Mouse (Mus musculus) hindbrain, embryonic 12.5 days (tissue): ENCODE data around the gene Gm11492. TPM values are rescaled to one million over a fixed set of nuclear protein-coding genes. Genes with fewer than 3 reads are reported as not detected.

Experiments used
- ATAC-seq: fragments of 200-750 bp; cut with Nextera tagmentation; 2 replicates; pipeline ENCODE4 v1.8.0; 2017; ENCODE audit warnings: moderate TSS enrichment; ENCODE audit not compliant: low FRiP score
- H3K27ac ChIP-seq: fragments of 300-500 bp; sonication (generic); 2 replicates; pipeline ENCODE4 v1.5.1; 2016; ENCODE audit warnings: mild to moderate bottlenecking
- H3K27me3 ChIP-seq: fragments of 300-500 bp; sonication (generic); 2 replicates; pipeline ENCODE4 v1.6.1; 2016; ENCODE audit warnings: mild to moderate bottlenecking
- H3K36me3 ChIP-seq: fragments of 300-500 bp; sonication (generic); 2 replicates; pipeline ENCODE4 v1.6.1; 2016; ENCODE audit warnings: mild to moderate bottlenecking
- H3K4me1 ChIP-seq: fragments of 300-500 bp; sonication (generic); 2 replicates; pipeline ENCODE4 v1.6.1; 2016
- H3K4me2 ChIP-seq: fragments of 300-500 bp; sonication (generic); replicated peaks from 2 replicates; pipeline ENCODE4 v1.6.1; 2016; ENCODE audit warnings: mild to moderate bottlenecking
- H3K4me3 ChIP-seq: fragments of 300-500 bp; sonication (generic); 2 replicates; pipeline ENCODE4 v1.5.1; 2016; ENCODE audit warnings: mild to moderate bottlenecking
- H3K9ac ChIP-seq: fragments of 300-500 bp; sonication (generic); 2 replicates; pipeline ENCODE4 v1.6.1; 2016; ENCODE audit warnings: mild to moderate bottlenecking, moderate library complexity
- H3K9me3 ChIP-seq: fragments of 300-500 bp; sonication (generic); replicated peaks from 2 replicates; pipeline ENCODE4 v1.6.1; 2016; ENCODE audit warnings: mild to moderate bottlenecking
- WGBS: fragments of 180-500 bp; shearing (Covaris S2); methylation state at CpG from one replicate; pipeline ENCODE4 v1.1.7; 2016; 5-methylcytosine and 5-hydroxymethylcytosine counted together
- polyA plus RNA-seq: library from polyadenylated mRNA; unstranded; fragments of >200 nt; fragmentation: Nextera tagmentation; extraction: Ambion mirVana; gene quantifications from 2 replicates; pipeline ENCODE4 v1.2.1, GENCODE M21; 2016

Gm11492 gene
- polyA plus RNA-seq, 1 experiment from 2014 or later: not detected

DNA sequence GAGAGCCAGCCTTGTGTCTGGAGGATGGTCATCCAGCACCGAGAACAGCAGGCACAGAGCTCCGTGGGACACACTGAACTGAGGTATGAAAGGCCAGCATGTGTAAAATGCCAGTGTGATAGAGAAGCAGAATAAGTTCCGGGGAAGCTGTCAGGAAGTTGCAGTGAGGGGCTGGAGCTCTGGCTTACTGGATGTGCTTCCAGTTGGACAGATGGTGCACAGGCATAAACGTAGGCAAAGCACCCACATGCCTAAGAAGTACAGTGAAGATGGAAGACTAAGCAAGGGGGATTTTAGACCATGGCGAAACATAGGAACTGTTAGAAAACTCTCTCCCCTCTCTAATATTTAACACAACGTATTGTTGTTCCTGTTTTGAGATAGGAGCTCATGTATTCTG is 5.2 kb upstream of the Gm11492 start:
- no peak overlapping the region for H3K4me3 ChIP-seq
- H3K9ac ChIP-seq: no peak overlapping the region
- no peaks in the 10 kb centered on the region for H3K9me3 ChIP-seq
- H3K27ac ChIP-seq: no peak overlapping the region
- no peak overlapping the region for H3K4me2 ChIP-seq
- WGBS: 77% methylated on average over 6 of the region's 6 CpGs
- H3K4me1 ChIP-seq: no peaks in the 10 kb centered on the region
- H3K36me3 ChIP-seq: no peaks in the 10 kb centered on the region
- H3K27me3 ChIP-seq: no peaks in the 10 kb centered on the region
- no peak for ATAC-seq

DNA sequence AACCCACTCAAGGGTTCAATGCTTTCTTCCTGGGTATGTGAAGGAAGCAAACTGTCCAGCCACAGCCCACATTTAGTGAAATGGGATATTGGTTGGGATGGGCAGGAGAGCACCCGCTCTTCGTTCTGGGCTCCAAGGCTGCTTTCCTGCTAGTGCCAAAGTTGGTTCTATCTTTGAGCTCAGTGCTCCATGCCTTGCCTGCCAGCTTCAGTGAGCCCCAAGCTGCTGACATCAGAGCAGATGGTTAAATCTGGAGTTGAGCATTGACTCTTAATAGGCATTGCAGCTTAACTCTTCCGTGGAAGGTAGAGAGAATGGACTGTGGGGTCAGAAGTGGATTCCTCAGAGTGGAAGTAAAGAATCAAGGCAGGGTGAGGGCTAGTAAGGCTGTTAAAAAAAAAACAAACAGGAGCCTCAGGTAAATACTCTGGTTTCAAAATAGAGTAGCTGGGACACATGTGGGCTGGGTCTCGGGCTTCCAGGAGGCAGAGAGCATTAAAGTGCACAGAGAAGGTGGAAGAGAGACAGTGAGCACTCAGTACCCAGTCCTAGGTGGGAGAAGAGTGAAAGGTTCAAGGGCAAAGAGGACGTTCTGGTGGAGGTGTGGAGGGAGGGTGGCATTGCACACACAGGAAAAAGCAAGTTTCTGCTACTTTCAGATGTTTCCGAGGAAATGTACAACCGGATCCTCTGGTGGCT is 2.0 kb downstream of the Gm11492 start, which contains the start of gene Sept4:
Sept4 (plus strand) TSS at position 649 of the 699 bp plus-strand sequence.
- Histone ChIP-seq H3K27me3 (no peaks in the 10 kb centered on the region), H3K27ac (no peak within 1 kb of the TSS), H3K36me3 (no peaks in the 10 kb centered on the region), H3K4me2 (no peak within 1 kb of the TSS), H3K4me3 (no peak within 1 kb of the TSS), H3K4me1 (no peaks in the 10 kb centered on the region), H3K9ac (no peak within 1 kb of the TSS), H3K9me3 (no peaks in the 10 kb centered on the region)
- no peak for ATAC-seq
- WGBS: 81% methylated on average over 7 of the region's 7 CpGs

DNA sequence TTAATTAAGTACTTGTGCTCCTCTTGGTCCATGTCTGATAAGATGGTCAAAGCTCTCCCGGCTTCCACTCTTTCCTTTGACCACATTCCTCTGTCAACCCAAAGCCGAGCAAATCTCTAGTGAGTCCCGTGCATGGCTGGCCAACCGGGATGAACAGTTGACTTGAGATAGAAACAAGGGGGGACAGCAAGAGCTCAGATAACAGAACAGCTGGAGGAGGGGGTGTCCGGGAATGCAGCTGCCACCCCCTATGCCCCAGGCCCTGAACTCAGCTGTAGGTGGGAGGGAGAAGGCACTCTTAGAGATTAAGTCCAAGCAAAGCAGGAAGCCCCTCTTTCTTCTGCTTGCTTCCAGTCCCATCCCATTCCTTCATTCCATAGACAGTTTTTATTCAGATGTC is 4.3 kb downstream of the Gm11492 start:
- Histone ChIP-seq H3K9ac (no peak overlapping the region), H3K27ac (no peak overlapping the region), H3K4me2 (no peak overlapping the region), H3K27me3 (no peaks in the 10 kb centered on the region), H3K36me3 (no peaks in the 10 kb centered on the region), H3K4me1 (0 out of 2 replicates have a peak, but pooled peaks cover 2% of the 10 kb centered on the region), H3K9me3 (no peaks in the 10 kb centered on the region), H3K4me3 (no peak overlapping the region)
- no peak for ATAC-seq
- WGBS: 68% methylated on average over 5 of the region's 5 CpGs

DNA sequence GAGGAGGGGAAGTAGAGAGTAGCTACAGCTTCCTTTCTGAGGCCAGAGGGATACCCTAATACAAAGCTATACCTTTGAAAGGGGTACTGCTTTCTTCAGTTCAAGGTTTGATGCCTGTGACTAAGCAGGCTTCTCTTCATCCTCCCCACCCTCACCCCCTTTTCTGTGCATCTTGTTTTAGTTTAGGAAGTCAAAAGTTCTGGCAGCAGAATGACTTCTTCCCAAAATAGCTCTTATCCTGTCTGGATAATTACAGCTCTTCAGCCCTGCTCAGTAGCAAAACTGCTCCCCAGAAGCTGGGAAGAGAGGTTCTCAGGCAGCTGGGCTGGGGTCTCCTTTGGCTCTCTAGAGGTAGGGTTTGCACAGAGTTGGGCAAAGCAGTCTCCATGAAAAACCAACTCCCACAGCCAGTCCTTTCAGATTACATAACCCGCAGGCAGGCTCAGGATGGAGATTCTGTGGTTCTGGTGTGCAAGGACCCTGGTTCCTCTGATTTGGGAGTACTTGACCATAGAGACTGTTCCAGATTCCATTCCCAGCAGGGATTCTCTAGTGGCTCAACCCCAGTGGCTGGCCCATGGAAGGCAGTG is 5.0 kb downstream of the Gm11492 start:
- 82% methylated on average over 1 of the region's 1 CpGs for WGBS
- 0 out of 2 replicates have a peak, but pooled peaks cover 2% of the 10 kb centered on the region for H3K4me1 ChIP-seq
- no peak for ATAC-seq

DNA sequence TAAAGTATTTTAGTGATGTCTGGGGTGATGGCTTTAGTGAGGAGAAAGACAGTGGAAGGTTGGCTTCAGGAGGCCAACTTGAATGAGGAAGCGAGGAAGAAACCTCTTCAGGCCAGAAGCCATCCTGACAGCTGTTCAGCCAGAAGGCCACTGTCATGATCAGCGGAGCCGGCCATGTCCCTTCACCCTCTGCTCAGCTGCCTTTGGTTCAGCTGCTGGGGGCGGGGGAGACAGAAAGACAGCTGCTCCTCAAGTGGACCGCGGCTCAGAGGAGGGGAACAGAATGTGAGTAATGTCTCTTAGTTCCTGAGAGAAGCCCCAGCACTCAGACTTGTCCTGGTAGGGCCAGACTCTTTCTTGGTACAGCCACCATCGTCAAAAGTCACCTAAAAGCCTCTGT is 7.3 kb downstream of the Gm11492 start:
- H3K9me3 ChIP-seq: no peaks in the 10 kb centered on the region
- no peak overlapping the region for H3K4me2 ChIP-seq
- H3K36me3 ChIP-seq: no peaks in the 10 kb centered on the region
- H3K4me1 ChIP-seq: peaks cover 13% of the 10 kb centered on the region
- peaks cover 4% of the 10 kb centered on the region; the same call in 1 of the 2 replicates for H3K27me3 ChIP-seq
- H3K27ac ChIP-seq: no peak overlapping the region
- H3K9ac ChIP-seq: no peak overlapping the region
- no peak overlapping the region for H3K4me3 ChIP-seq
- WGBS: 79% methylated on average over 7 of the region's 7 CpGs
- no peak for ATAC-seq

More for the DNA sequence above, 5.0 kb downstream of the Gm11492 start:
- Histone ChIP-seq H3K36me3 (no peaks in the 10 kb centered on the region), H3K9me3 (no peaks in the 10 kb centered on the region), H3K27ac (no peak overlapping the region), H3K27me3 (peaks cover 2% of the 10 kb centered on the region; the same call in 1 of the 2 replicates), H3K9ac (no peak overlapping the region), H3K4me2 (no peak overlapping the region), H3K4me3 (no peak overlapping the region)

DNA sequence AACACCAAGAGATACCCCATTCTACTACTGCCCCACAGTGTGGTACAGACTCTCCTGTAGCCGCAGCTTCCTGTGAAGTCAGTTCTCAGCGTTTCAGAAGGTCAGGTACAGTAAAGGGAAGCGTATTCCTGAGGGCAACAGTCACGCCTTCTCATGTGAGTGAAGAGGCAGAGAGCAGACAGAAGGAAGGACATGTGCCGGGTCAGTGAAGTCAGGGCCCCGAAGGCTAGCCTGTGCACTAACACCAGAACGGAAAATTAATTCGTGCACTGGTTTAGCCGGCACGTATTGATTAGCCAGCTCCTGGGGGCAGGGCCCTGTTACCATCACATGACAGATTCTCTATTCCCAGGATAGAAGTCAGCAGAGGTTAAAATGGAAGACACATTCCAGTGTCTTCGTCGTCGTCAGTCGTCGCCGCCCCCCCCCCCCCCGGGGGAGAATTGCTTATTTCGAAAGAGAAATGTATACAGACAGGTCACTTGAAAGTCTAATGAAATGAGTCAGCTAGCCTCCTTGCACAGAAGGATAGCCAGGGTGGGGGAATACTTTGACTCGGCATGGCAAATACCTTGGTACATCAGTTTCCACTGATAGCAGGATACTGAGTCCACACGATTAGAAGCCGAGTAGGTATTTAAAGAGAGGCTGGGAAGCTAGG is 8.2 kb downstream of the Gm11492 start:
- Histone ChIP-seq H3K9me3 (no peaks in the 10 kb centered on the region), H3K4me1 (peaks cover 21% of the 10 kb centered on the region), H3K27me3 (peaks cover 4% of the 10 kb centered on the region; the same call in 1 of the 2 replicates), H3K27ac (no peak overlapping the region), H3K4me2 (no peak overlapping the region), H3K36me3 (no peaks in the 10 kb centered on the region), H3K9ac (no peak overlapping the region), H3K4me3 (no peak overlapping the region)
- no peak for ATAC-seq
- 68% methylated on average over 21 of the region's 21 CpGs for WGBS

DNA sequence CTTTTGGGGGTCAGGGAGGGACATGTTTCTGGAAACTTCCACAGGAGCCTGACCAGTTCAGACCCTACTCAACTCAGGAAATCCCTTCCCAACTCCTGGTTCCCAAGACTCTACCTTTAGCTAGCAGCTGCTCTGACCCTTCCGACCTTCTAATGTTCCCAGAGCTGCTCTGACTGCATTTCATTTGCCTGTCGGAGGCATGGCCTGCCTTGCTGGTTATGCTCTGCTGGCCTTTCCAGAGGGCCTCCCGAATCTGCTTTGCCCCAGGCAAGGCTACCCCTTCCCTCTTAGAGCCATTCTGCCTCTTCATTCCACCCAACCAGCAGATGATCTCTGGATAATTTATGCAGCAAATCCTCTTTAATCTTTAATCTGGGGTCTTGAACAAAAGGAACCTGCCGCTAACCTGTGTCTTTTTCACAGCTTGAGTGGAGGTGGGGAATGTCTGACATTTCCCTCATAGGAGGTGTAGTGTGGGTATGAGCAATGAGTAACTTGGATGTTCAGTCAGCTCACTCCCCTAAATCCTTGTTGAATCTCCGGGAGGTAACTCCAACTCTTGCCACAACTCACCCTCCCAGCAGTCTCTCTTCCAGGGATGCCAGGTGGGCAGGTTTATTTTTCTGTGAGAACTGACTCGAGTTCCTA is 11.3 kb downstream of the Gm11492 start:
- H3K36me3 ChIP-seq: no peaks in the 10 kb centered on the region
- H3K27ac ChIP-seq: no peak overlapping the region
- peaks cover 14% of the 10 kb centered on the region; the same call in 1 of the 2 replicates for H3K27me3 ChIP-seq
- peaks cover 22% of the 10 kb centered on the region for H3K4me1 ChIP-seq
- H3K4me3 ChIP-seq: peak overlapping the region; percentile 60
- no peaks in the 10 kb centered on the region for H3K9me3 ChIP-seq
- no peak for ATAC-seq
- H3K9ac ChIP-seq: peak overlapping the region; percentile 79
- 16% methylated on average over 6 of the region's 6 CpGs for whole genome bisulfite sequencing
- H3K4me2 ChIP-seq: peak overlapping the region; percentile 97

DNA sequence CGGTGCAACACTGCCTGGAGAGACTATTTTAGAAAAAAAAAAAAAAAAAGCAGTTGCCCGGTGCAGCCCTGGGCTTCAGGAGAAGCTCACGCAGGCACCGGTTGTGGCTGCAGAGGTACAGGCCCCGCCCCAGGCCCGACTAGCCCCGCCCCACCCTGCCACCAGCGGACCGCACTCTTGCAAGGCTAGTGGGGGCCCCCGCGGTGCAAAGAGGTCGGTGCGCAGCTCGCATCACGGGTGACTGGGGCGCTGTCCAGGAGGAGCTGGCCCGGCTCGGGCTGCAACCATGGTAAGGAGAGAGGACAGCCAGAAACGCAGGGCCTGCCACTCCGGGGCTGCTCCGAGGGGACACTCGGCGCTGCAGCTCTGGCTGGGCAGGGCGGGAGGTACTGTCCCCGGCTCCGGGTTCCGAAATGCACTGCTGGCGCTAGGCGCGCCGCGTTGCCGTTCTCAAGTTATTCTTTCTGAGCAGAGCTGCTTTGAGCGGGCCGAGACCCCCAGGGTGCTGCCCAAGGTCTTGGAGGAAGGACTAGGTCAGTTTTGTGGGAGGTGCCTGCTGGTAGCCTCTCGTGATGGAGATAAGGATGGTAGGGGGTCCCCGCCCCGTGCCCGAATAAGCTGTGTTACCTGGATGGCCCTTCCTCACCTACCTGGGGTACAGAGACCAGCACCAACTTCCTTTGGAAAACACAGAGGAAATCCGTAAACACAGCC is 12.0 kb downstream of the Gm11492 start:
- peak overlapping the region; percentile 41; the same call in 1 of the 2 replicates for H3K27ac ChIP-seq

DNA sequence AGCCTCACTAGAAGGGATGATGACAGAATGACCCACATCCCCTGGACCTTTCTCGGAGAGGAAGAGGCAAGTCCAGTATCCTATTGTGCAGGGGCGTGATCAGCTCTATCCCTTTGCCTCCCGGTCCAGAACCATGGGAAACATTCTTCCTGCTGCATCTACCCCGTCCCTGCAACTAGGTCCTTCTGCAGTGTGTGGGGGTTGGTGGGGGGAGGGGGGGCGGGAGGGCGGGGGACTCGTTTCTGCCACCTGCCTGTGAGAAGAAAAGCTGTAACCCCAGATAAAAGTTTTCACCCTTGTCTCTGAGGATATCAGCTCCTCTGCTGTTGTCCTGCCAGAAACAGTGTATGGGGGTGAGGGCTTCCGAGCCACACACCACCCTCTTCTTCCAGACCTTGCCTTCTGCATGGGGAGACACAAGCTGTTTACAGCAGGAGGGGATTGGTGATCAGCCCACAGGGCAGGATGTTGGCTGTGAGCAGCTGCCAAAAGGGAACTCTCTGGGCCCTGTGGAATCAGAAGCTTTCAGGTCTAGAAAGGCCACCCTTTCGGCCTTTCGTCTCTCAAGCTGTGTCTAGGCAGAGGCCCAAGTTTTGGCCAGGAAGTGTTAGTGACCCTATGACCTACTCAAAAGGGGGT is 12.6 kb downstream of the Gm11492 start:
- ATAC-seq: no peak
- Histone ChIP-seq H3K27ac (no peak overlapping the region), H3K36me3 (no peaks in the 10 kb centered on the region), H3K4me3 (peak overlapping the region; percentile 60), H3K9me3 (no peaks in the 10 kb centered on the region), H3K4me1 (peaks cover 22% of the 10 kb centered on the region), H3K27me3 (peaks cover 14% of the 10 kb centered on the region; the same call in 1 of the 2 replicates), H3K4me2 (peak overlapping the region; percentile 97), H3K9ac (peak overlapping the region; percentile 79)
- 14% methylated on average over 10 of the region's 10 CpGs for WGBS

More for the DNA sequence above, 12.0 kb downstream of the Gm11492 start:
- H3K36me3 ChIP-seq: no peaks in the 10 kb centered on the region
- under 1% methylated on average over 38 of the region's 40 CpGs for WGBS
- H3K4me2 ChIP-seq: peak overlapping the region; percentile 97
- H3K4me1 ChIP-seq: peaks cover 22% of the 10 kb centered on the region
- ATAC-seq: peak; percentile 78
- peaks cover 14% of the 10 kb centered on the region; the same call in 1 of the 2 replicates for H3K27me3 ChIP-seq
- peak overlapping the region; percentile 79 for H3K9ac ChIP-seq
- H3K9me3 ChIP-seq: no peaks in the 10 kb centered on the region
- H3K4me3 ChIP-seq: peak overlapping the region; percentile 60

DNA sequence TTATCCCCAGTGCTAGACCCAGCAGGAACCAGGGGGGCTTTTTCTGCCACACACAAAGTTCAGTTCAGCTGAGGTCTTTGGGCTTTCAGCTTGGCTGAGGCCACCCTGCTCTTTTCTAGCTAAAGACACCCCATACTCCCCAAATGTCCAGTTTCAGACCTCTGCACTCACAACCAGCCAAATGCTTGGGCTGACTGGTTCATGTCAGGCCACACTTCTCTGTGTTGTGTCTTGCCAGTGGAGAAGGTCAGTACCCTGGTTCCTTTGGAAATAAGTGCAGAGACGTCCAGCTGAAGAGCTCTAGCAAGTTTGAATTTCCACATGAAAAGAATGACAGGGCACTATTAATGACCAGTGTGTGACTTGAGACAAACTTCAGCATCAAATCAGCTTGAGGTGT is 13.3 kb downstream of the Gm11492 start:
- H3K9ac ChIP-seq: no peak overlapping the region
- H3K4me3 ChIP-seq: no peak overlapping the region
- 41% methylated on average over 1 of the region's 1 CpGs for WGBS
- no peaks in the 10 kb centered on the region for H3K9me3 ChIP-seq
- H3K4me2 ChIP-seq: no peak overlapping the region
- no peak overlapping the region for H3K27ac ChIP-seq
- H3K27me3 ChIP-seq: peaks cover 14% of the 10 kb centered on the region; the same call in 1 of the 2 replicates
- no peaks in the 10 kb centered on the region for H3K36me3 ChIP-seq
- ATAC-seq: no peak
- peaks cover 20% of the 10 kb centered on the region for H3K4me1 ChIP-seq

DNA sequence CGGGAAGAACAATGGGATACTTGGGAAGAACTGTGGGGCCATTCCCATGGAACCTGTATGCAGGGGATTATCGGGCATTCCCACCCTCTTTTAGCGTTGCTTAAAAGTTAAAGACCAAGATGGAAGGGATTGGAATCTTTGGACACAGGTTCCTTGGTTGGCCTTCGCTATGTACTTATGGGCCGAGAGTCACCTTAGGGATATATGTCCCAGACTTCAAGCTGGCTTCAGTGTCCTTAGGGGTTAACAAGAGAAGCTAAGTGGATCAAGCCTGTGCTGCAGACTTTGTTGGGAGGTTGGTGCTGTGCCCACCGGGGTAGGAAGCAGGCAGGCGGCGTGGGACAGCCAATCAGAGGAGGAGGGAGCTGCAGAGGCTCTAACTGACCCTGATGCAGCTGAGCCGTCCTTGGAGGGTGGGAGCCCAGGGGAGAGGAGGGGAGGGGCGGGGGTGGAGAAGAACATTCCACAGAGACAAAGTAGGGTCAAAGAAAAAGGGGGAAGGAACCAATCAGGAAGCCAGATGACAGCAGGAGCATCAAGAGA is 14.2 kb downstream of the Gm11492 start:
- Histone ChIP-seq H3K9ac (no peak overlapping the region), H3K4me2 (no peak overlapping the region), H3K4me1 (peaks cover 20% of the 10 kb centered on the region), H3K9me3 (no peaks in the 10 kb centered on the region), H3K27me3 (peaks cover 14% of the 10 kb centered on the region; the same call in 1 of the 2 replicates), H3K4me3 (no peak overlapping the region), H3K36me3 (no peaks in the 10 kb centered on the region), H3K27ac (no peak overlapping the region)
- ATAC-seq: no peak
- 50% methylated on average over 10 of the region's 10 CpGs for WGBS
